Mouse (Mus musculus): Measurements from ENCODE around the gene Pfkfb3.

The Pfkfb3 gene

DNA sequence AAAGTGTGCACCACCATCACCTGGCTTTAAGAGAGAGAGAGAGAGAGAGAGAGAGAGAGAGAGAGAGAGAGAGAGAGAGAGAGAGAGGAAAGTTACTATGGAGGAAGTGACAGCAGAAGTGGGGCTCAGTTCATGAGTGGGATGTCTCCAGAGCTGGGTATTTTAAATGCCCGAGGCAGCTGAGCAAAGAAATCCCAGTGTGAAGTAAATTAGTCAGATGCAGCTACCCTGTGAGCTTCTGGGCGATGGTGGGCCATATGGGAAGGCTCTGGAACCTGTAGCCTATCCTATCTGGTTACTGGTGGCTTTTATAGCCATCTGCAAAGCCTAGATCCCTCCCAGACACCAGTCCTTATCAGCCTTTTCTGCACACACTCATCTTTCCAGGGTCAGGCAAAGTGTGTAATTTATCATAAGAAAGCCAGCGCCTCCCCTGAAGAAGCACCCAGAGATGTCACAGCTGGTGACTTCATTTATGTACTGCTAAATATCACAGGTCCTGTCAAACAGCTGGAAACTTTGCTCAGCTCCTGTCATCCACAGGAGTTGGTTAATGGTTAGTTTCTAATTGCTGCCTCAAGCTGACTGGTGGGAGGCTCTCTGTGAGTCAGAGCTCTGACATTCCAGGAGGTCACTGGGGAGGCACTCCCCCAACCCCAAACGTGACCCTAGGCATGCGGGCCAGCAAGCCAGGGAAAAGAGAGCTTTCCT is 128.3 kb downstream of the Pfkfb3 start:
- DNase-seq, result no peak

DNA sequence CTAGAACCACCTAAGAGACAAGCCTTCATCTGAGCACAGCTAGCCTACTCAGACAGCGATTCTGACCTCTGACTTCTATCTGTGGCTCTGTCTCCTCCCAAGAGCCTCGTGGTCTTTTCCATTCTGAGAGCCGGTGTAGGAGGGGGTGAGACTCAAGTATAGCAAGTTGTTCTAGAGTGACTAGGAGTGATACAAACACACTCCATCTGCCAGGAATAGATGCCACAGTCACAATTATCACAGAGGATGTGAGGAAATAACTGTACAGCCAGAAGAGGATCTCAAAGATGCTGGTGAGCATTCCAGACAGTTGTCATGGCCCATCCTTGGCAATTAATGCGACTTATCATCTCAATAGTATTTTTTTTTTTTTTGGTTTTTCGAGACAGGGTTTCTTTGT is 129.6 kb downstream of the Pfkfb3 start:
- no peak for DNase-seq

DNA sequence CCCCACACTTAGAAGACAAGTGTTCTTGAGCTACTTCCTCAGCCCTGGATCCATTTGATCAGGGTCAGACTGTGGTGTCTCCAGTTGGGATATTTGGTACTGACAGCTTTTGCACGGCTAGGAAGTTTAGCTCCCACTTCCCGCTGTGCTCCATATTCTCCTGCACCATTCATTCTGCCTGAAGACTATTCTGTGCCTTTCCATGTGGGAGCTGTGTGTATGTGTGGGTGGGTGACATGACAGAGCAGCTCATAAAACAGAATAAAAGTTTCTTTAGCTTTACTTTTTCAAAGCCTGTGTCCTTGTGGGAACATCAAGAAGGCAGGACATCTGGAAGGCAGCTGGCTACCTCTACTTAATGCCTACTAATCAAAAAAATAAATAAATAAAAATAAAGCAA is 130.5 kb downstream of the Pfkfb3 start:
- DNase-seq, result no peak

DNA sequence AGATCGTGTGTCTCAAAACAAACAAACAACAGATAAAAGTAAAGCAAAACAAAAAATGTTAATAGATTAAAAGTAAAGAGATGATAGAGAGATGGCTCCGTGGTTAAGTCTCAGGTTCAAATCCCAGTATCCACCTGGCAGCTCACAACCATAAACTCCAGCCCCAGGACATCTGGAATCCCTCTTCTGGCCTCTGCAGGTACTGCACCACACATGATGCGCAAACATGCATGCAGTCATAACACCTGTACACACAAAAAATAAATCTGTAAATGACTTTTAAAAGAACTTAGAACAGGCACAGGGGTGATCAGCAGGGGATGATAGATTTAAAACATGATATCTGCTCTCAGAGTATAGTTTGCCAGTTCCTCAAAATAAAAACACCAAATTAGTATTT is 131.5 kb downstream of the Pfkfb3 start:
- no peak for DNase-seq
